Comparison of ENCODE assay signal across 22 mouse cellular contexts in genomic region chr13:107585353-107585752, GRCm38 (mm10).
DNase-seq lines count a peak whose midpoint lies in the region; ATAC-seq and TF ChIP-seq lines count a peak whose summit lies in the region.
"Had no signal": no experiment of that assay in that cellular context is flagged by ENCODE, and none has a peak within 500 bp of the region (broad histone marks: within the 10 kb centered on the region; RNA-seq: fewer than 3 reads in every experiment).

No protein-coding gene starts in this region.

- peak; percentile 17 for DNase-seq in hindbrain, embryonic 11.5 days (ENCODE audit: low spot score)
- DNase-seq in hindbrain, postnatal 0 days (ENCODE audit: low spot score): no peak
- DNase-seq in lung, postnatal 25 days (ENCODE audit: low spot score): peak; percentile 11
- DNase-seq in lung, postnatal 14 days: no peak
- DNase-seq: adrenal gland, adult 2 months; adrenal gland, postnatal 25 days; cerebellum, adult 18-20 months; cerebellum, adult 9-11 months; cerebellum, postnatal 36 days; gastrocnemius, postnatal 36 days; heart, postnatal 14 days had no signal

- 27% methylated on average over 4 of the region's 4 CpGs for WGBS in hindbrain, embryonic 11.5 days
- 33% methylated on average over 4 of the region's 4 CpGs for WGBS in hindbrain, postnatal 0 days
- WGBS in neural tube, embryonic 12.5 days: 26% methylated on average over 4 of the region's 4 CpGs
- WGBS in neural tube, embryonic 15.5 days: 16% methylated on average over 4 of the region's 4 CpGs
- 42% methylated on average over 4 of the region's 4 CpGs for whole genome bisulfite sequencing in kidney, embryonic 16.5 days

- H3K4me1 ChIP-seq in hindbrain, embryonic 11.5 days (replicated peaks; ENCODE audit: control insufficient read depth, insufficient read depth, low read length): peaks cover 3% of the 10 kb centered on the region
- no peaks in the 10 kb centered on the region for H3K4me1 ChIP-seq in hindbrain, postnatal 0 days (ENCODE audit: insufficient read depth, low read length)
- H3K4me1 ChIP-seq in neural tube, embryonic 12.5 days: peaks cover 5% of the 10 kb centered on the region; the same call in 1 of the 2 replicates
- peaks cover 11% of the 10 kb centered on the region for H3K4me1 ChIP-seq in neural tube, embryonic 15.5 days
- H3K4me1 ChIP-seq in kidney, embryonic 16.5 days (ENCODE audit: insufficient read depth, low read length): peaks cover 4% of the 10 kb centered on the region; the same call in 1 of the 2 replicates
- H3K4me1 ChIP-seq: embryonic facial prominence, embryonic 15.5 days; heart, embryonic 15.5 days had no signal

- no peak for TF ChIP-seq CTCF in hindbrain, postnatal 0 days (IDR thresholded peaks at IDR 0.05; ENCODE audit: low read depth)

- peak; percentile 65; the same call in 1 of the 2 replicates for ATAC-seq in hindbrain, embryonic 11.5 days (ENCODE audit: low FRiP score)
- no peak for ATAC-seq in hindbrain, postnatal 0 days
- peak; percentile 37; the same call in 1 of the 2 replicates for ATAC-seq in neural tube, embryonic 12.5 days (ENCODE audit: low FRiP score, low read depth)
- ATAC-seq in neural tube, embryonic 15.5 days (ENCODE audit: low FRiP score): no peak
- no peak for ATAC-seq in kidney, embryonic 16.5 days (ENCODE audit: low FRiP score, low TSS enrichment)
- ATAC-seq: forebrain, embryonic 14.5 days; hindbrain, embryonic 16.5 days had no signal

- H3K9me3 ChIP-seq in hindbrain, embryonic 11.5 days (ENCODE audit: control insufficient read depth, low read length): no peaks in the 10 kb centered on the region
- H3K9me3 ChIP-seq in hindbrain, postnatal 0 days (ENCODE audit: low read length): no peaks in the 10 kb centered on the region
- H3K9me3 ChIP-seq in neural tube, embryonic 12.5 days: no peaks in the 10 kb centered on the region
- H3K9me3 ChIP-seq in neural tube, embryonic 15.5 days (replicated peaks): no peaks in the 10 kb centered on the region
- H3K9me3 ChIP-seq in kidney, embryonic 16.5 days (ENCODE audit: low read length): no peaks in the 10 kb centered on the region
- H3K9me3 ChIP-seq: embryonic facial prominence, embryonic 15.5 days; forebrain, embryonic 10.5 days; heart, embryonic 15.5 days had no signal

- H3K27ac ChIP-seq in hindbrain, embryonic 11.5 days (ENCODE audit: low read depth, low read length): no peak overlapping the region
- H3K27ac ChIP-seq in hindbrain, postnatal 0 days: no peak overlapping the region
- H3K27ac ChIP-seq in neural tube, embryonic 12.5 days: no peak overlapping the region
- no peak overlapping the region for H3K27ac ChIP-seq in neural tube, embryonic 15.5 days (replicated peaks)
- H3K27ac ChIP-seq in kidney, embryonic 16.5 days (ENCODE audit: low read length): no peak overlapping the region
- H3K27ac ChIP-seq: embryonic facial prominence, embryonic 15.5 days; forebrain, embryonic 10.5 days; heart, embryonic 15.5 days had no signal

- no peaks in the 10 kb centered on the region for H3K27me3 ChIP-seq in hindbrain, embryonic 11.5 days (ENCODE audit: control insufficient read depth, insufficient read depth, low read length)
- no peaks in the 10 kb centered on the region for H3K27me3 ChIP-seq in hindbrain, postnatal 0 days (ENCODE audit: insufficient read depth, low read length)
- no peaks in the 10 kb centered on the region for H3K27me3 ChIP-seq in neural tube, embryonic 12.5 days (replicated peaks)
- no peaks in the 10 kb centered on the region for H3K27me3 ChIP-seq in neural tube, embryonic 15.5 days (replicated peaks)
- no peaks in the 10 kb centered on the region for H3K27me3 ChIP-seq in kidney, embryonic 16.5 days (ENCODE audit: insufficient read depth, low read length)
- H3K27me3 ChIP-seq: CH12.LX; embryonic facial prominence, embryonic 15.5 days; heart, embryonic 15.5 days had no signal

- no peak overlapping the region for H3K9ac ChIP-seq in hindbrain, embryonic 11.5 days (ENCODE audit: low read depth, low read length)
- H3K9ac ChIP-seq in hindbrain, postnatal 0 days (replicated peaks; ENCODE audit: low read length): no peak overlapping the region
- H3K9ac ChIP-seq in neural tube, embryonic 12.5 days: no peak overlapping the region
- H3K9ac ChIP-seq in neural tube, embryonic 15.5 days (replicated peaks): no peak overlapping the region
- H3K9ac ChIP-seq in kidney, embryonic 16.5 days (replicated peaks; ENCODE audit: low read length): no peak overlapping the region
- H3K9ac ChIP-seq: embryonic facial prominence, embryonic 15.5 days; heart, embryonic 15.5 days had no signal

- H3K4me2 ChIP-seq in hindbrain, embryonic 11.5 days (replicated peaks; ENCODE audit: low read depth, low read length): no peak overlapping the region
- H3K4me2 ChIP-seq in hindbrain, postnatal 0 days (ENCODE audit: low read depth, low read length): no peak overlapping the region
- no peak overlapping the region for H3K4me2 ChIP-seq in neural tube, embryonic 12.5 days (replicated peaks)
- no peak overlapping the region for H3K4me2 ChIP-seq in neural tube, embryonic 15.5 days
- no peak overlapping the region for H3K4me2 ChIP-seq in kidney, embryonic 16.5 days (replicated peaks; ENCODE audit: low read depth, low read length)
- H3K4me2 ChIP-seq: embryonic facial prominence, embryonic 15.5 days; heart, embryonic 11.5 days; heart, embryonic 15.5 days had no signal

- H3K4me3 ChIP-seq in hindbrain, embryonic 11.5 days (ENCODE audit: low read depth, low read length): no peak overlapping the region
- H3K4me3 ChIP-seq in hindbrain, postnatal 0 days (ENCODE audit: low read length): no peak overlapping the region
- no peak overlapping the region for H3K4me3 ChIP-seq in neural tube, embryonic 12.5 days
- H3K4me3 ChIP-seq in neural tube, embryonic 15.5 days (replicated peaks): no peak overlapping the region
- no peak overlapping the region for H3K4me3 ChIP-seq in kidney, embryonic 16.5 days (ENCODE audit: low read length)
- H3K4me3 ChIP-seq: embryonic facial prominence, embryonic 15.5 days; erythroblast, embryonic 14.5 days; forebrain, embryonic 10.5 days; heart, embryonic 15.5 days had no signal

- no peaks in the 10 kb centered on the region for H3K36me3 ChIP-seq in hindbrain, embryonic 11.5 days (ENCODE audit: control insufficient read depth, insufficient read depth, low read length)
- no peaks in the 10 kb centered on the region for H3K36me3 ChIP-seq in hindbrain, postnatal 0 days (ENCODE audit: insufficient read depth, low read length)
- H3K36me3 ChIP-seq in neural tube, embryonic 12.5 days: no peaks in the 10 kb centered on the region
- no peaks in the 10 kb centered on the region for H3K36me3 ChIP-seq in neural tube, embryonic 15.5 days
- no peaks in the 10 kb centered on the region for H3K36me3 ChIP-seq in kidney, embryonic 16.5 days (ENCODE audit: insufficient read depth, low read length)
- H3K36me3 ChIP-seq: embryonic facial prominence, embryonic 15.5 days; forebrain, embryonic 10.5 days; heart, embryonic 15.5 days had no signal

Comparison
In these comparisons a context has a peak if more than half of its experiments do, and no peak if none do; other contexts are left out.
1. ATAC-seq: peak in hindbrain, embryonic 11.5 days (single experiment) and neural tube, embryonic 12.5 days (single experiment); none in hindbrain, postnatal 0 days (single experiment), neural tube, embryonic 15.5 days (single experiment) and kidney, embryonic 16.5 days (single experiment).
2. DNase-seq: peak in hindbrain, embryonic 11.5 days (single experiment) and lung, postnatal 25 days (single experiment); none in hindbrain, postnatal 0 days (single experiment) and lung, postnatal 14 days (single experiment).